Mouse (Mus musculus): ENCODE results near the gene Ldlrad1. TPM values are rescaled to one million over a fixed set of nuclear protein-coding genes. Genes with fewer than 3 reads are reported as not detected.

The Ldlrad1 gene
- polyA plus RNA-seq, 1 experiment from 2014 or later, result not detected

DNA sequence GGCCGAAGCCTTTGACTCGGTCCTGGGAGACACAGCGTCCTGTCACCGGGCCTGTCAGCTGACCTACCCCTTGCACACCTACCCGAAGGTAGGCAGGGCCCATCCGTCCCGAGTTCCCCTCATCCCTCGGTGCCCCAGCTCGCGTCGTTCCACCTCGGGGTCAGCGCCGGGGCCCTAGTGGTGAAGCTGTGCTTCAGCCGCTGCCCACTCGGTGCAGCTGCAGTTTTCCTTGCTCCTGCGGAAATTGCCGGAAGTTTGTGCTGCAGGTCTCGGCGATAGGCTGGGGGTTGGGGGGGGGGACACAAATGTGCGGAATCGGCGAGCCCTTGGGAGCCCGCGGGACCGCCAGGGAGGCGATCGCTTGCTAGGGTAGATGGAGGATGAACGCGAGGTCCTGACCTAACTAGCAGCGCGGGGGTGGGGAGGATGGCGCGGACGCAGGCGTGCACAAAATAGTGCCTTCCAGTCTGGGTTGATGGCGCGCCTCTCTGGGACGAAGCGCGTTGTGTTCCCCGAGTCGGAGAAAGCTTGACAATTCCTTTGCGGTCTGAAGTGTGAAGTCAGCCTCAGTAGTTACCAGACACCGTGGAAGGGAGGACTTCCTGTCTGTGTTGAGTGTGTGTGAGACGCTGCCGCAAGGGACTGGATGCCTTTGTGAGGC lies 30.0 kb upstream of the Ldlrad1 start, which contains the start of gene Tceanc2:
Gene Tceanc2 (minus strand): TSS at position 287 of the 661 bp plus-strand sequence.
- Histone ChIP-seq H3K4me3 (ENCODE audit: low read depth, low read length) (peak within 1 kb of the TSS; percentile 94), H3K27me3 (ENCODE audit: control insufficient read depth, insufficient read depth, low read length) (no peaks in the 10 kb centered on the region; the same call in 1 of the 2 replicates), H3K9me3 (ENCODE audit: control insufficient read depth, low read length) (no peaks in the 10 kb centered on the region), H3K9ac (replicated peaks; ENCODE audit: low read depth, low read length) (peak within 1 kb of the TSS; percentile 91), H3K4me1 (ENCODE audit: control insufficient read depth, insufficient read depth, low read length) (peaks cover 37% of the 10 kb centered on the region), H3K4me2 (ENCODE audit: low read depth, low read length) (peak within 1 kb of the TSS; percentile 82), H3K36me3 (ENCODE audit: control insufficient read depth, insufficient read depth, low read length) (0 out of 2 replicates have a peak, but pooled peaks cover 5% of the 10 kb centered on the region), H3K27ac (ENCODE audit: low read depth, low read length) (peak within 1 kb of the TSS; percentile 97)
- whole genome bisulfite sequencing, result under 1% methylated on average over 47 of the region's 47 CpGs
- peak; percentile 74 for ATAC-seq (ENCODE audit: low read depth)

DNA sequence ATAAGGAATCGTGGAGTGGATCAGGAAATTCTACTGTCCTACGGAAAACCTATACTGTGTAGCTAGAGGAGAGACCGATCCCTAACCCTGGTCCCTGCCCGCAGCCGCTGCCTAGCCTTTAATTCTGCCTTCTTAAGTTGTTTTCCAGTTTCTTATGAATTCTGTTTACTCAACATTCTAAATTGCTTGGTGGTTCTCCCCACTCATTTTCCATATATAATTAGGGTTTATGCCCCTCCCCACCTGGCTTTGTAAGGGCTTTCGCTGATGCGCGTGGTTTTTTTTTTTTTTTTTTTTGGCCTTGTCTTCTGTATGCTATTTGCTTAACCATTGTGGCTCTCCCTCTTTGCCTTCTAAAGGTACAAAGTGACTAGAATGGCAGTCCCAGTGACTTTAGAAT lies 29.4 kb upstream of the Ldlrad1 start:
- 5% methylated on average over 8 of the region's 8 CpGs for WGBS

DNA sequence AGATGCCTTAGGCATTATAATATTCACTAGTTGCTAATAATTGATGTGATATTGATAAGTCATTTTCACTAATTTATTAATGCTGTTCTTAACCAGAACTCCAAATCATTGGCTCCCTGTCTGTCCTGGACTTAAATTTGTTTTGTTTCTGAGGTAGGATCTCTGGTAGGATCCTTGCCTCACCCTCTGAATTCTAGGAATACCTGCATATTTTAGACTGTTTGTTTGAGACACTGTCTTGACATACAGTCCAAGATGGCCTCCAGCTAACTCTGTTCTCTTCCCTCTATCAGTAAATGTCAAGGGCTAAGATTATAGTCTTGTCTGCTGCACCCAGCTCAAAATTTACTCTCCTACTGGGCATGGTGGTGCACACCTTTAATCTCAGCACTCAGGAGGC lies 28.2 kb upstream of the Ldlrad1 start:
- Histone ChIP-seq H3K9me3 (ENCODE audit: control insufficient read depth, low read length) (no peaks in the 10 kb centered on the region), H3K9ac (replicated peaks; ENCODE audit: low read depth, low read length) (no peak overlapping the region), H3K27me3 (ENCODE audit: control insufficient read depth, insufficient read depth, low read length) (no peaks in the 10 kb centered on the region; the same call in 1 of the 2 replicates), H3K36me3 (ENCODE audit: control insufficient read depth, insufficient read depth, low read length) (no peaks in the 10 kb centered on the region), H3K27ac (ENCODE audit: low read depth, low read length) (no peak overlapping the region), H3K4me3 (ENCODE audit: low read depth, low read length) (no peak overlapping the region), H3K4me1 (ENCODE audit: control insufficient read depth, insufficient read depth, low read length) (peaks cover 37% of the 10 kb centered on the region), H3K4me2 (ENCODE audit: low read depth, low read length) (peak overlapping the region; percentile 60; the same call in 1 of the 2 replicates)
- ATAC-seq (ENCODE audit: low read depth), result no peak

More for the DNA sequence above, 29.4 kb upstream of the Ldlrad1 start:
- peak overlapping the region; percentile 91 for H3K9ac ChIP-seq (replicated peaks; ENCODE audit: low read depth, low read length)
- no peaks in the 10 kb centered on the region; the same call in 1 of the 2 replicates for H3K27me3 ChIP-seq (ENCODE audit: control insufficient read depth, insufficient read depth, low read length)
- H3K9me3 ChIP-seq (ENCODE audit: control insufficient read depth, low read length), result no peaks in the 10 kb centered on the region
- peak overlapping the region; percentile 60 for H3K4me2 ChIP-seq (ENCODE audit: low read depth, low read length)
- no peak for ATAC-seq (ENCODE audit: low read depth)
- H3K27ac ChIP-seq (ENCODE audit: low read depth, low read length), result peak overlapping the region; percentile 97
- peak overlapping the region; percentile 94 for H3K4me3 ChIP-seq (ENCODE audit: low read depth, low read length)
- peaks cover 37% of the 10 kb centered on the region for H3K4me1 ChIP-seq (ENCODE audit: control insufficient read depth, insufficient read depth, low read length)
- H3K36me3 ChIP-seq (ENCODE audit: control insufficient read depth, insufficient read depth, low read length), result 0 out of 2 replicates have a peak, but pooled peaks cover 5% of the 10 kb centered on the region

DNA sequence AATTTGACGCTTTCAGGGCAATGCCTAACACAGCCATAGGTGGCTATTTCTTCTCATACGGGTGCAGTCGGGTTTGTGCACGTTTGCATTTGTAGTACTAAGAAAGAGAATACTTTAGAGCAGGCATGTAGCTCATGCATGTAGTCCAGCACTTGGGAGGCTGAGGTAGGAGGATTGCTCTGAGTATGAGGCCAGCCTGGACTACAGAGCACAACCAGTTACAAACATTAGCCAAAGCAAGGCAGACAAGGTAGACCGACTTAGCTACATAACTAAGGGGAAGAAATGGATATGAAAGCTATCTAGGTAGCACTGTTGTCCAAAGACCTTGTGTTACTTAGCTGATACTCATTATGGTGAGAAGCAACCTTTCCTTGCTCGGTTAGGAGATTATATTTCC lies 27.1 kb upstream of the Ldlrad1 start:
- H3K27ac ChIP-seq (ENCODE audit: low read depth, low read length), result no peak overlapping the region
- no peak overlapping the region for H3K4me2 ChIP-seq (ENCODE audit: low read depth, low read length)
- no peak overlapping the region for H3K9ac ChIP-seq (replicated peaks; ENCODE audit: low read depth, low read length)
- ATAC-seq (ENCODE audit: low read depth), result no peak
- 89% methylated on average over 6 of the region's 6 CpGs for WGBS
- peaks cover 2% of the 10 kb centered on the region; the same call in 1 of the 2 replicates for H3K36me3 ChIP-seq (ENCODE audit: control insufficient read depth, insufficient read depth, low read length)
- no peaks in the 10 kb centered on the region; the same call in 1 of the 2 replicates for H3K27me3 ChIP-seq (ENCODE audit: control insufficient read depth, insufficient read depth, low read length)
- no peak overlapping the region for H3K4me3 ChIP-seq (ENCODE audit: low read depth, low read length)
- no peaks in the 10 kb centered on the region for H3K9me3 ChIP-seq (ENCODE audit: control insufficient read depth, low read length)
- peaks cover 35% of the 10 kb centered on the region for H3K4me1 ChIP-seq (ENCODE audit: control insufficient read depth, insufficient read depth, low read length)

GRCm38 (mm10) chr4:107182796-107183195 lies 26.2 kb upstream of the Ldlrad1 start:
- Histone ChIP-seq H3K9me3 (ENCODE audit: control insufficient read depth, low read length) (no peaks in the 10 kb centered on the region), H3K9ac (replicated peaks; ENCODE audit: low read depth, low read length) (no peak overlapping the region), H3K27ac (ENCODE audit: low read depth, low read length) (no peak overlapping the region), H3K4me3 (ENCODE audit: low read depth, low read length) (no peak overlapping the region), H3K4me1 (ENCODE audit: control insufficient read depth, insufficient read depth, low read length) (peaks cover 26% of the 10 kb centered on the region), H3K36me3 (ENCODE audit: control insufficient read depth, insufficient read depth, low read length) (peaks cover 11% of the 10 kb centered on the region), H3K4me2 (ENCODE audit: low read depth, low read length) (no peak overlapping the region), H3K27me3 (ENCODE audit: control insufficient read depth, insufficient read depth, low read length) (no peaks in the 10 kb centered on the region; the same call in 1 of the 2 replicates)
- no peak for ATAC-seq (ENCODE audit: low read depth)
- WGBS, result 75% methylated on average over 2 of the region's 2 CpGs

DNA sequence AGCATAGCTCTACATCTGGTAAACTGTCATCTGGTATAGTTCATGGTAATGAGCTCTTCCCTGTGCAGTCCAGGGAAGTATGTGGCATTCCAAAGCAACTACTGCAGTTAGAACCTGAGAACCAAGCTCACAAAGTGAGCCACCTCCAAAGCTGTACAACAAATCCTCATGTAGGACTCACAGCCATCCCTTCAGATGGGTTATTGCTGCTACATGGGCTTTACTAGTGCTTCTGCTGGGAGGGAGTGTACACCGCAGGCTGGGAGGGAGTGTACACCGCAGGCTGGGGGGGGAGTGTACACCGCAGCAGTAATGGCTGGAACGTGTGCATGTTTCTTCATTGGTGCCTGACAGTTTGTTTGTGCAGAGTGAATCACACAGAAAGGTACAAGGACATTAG lies 25.8 kb upstream of the Ldlrad1 start:
- Histone ChIP-seq H3K36me3 (ENCODE audit: control insufficient read depth, insufficient read depth, low read length) (peaks cover 15% of the 10 kb centered on the region), H3K27ac (ENCODE audit: low read depth, low read length) (no peak overlapping the region), H3K9me3 (ENCODE audit: control insufficient read depth, low read length) (no peaks in the 10 kb centered on the region), H3K9ac (replicated peaks; ENCODE audit: low read depth, low read length) (no peak overlapping the region), H3K4me1 (ENCODE audit: control insufficient read depth, insufficient read depth, low read length) (peaks cover 25% of the 10 kb centered on the region), H3K4me2 (ENCODE audit: low read depth, low read length) (no peak overlapping the region), H3K4me3 (ENCODE audit: low read depth, low read length) (no peak overlapping the region), H3K27me3 (ENCODE audit: control insufficient read depth, insufficient read depth, low read length) (no peaks in the 10 kb centered on the region; the same call in 1 of the 2 replicates)
- WGBS, result 89% methylated on average over 4 of the region's 4 CpGs
- no peak for ATAC-seq (ENCODE audit: low read depth)

GRCm38 (mm10) chr4:107185703-107186102 lies 23.3 kb upstream of the Ldlrad1 start:
- H3K9me3 ChIP-seq (ENCODE audit: control insufficient read depth, low read length), result no peaks in the 10 kb centered on the region
- H3K4me2 ChIP-seq (ENCODE audit: low read depth, low read length), result no peak overlapping the region
- H3K36me3 ChIP-seq (ENCODE audit: control insufficient read depth, insufficient read depth, low read length), result peaks cover 37% of the 10 kb centered on the region
- 72% methylated on average over 3 of the region's 3 CpGs for WGBS
- no peak for ATAC-seq (ENCODE audit: low read depth)
- H3K4me3 ChIP-seq (ENCODE audit: low read depth, low read length), result no peak overlapping the region
- H3K27me3 ChIP-seq (ENCODE audit: control insufficient read depth, insufficient read depth, low read length), result no peaks in the 10 kb centered on the region
- H3K9ac ChIP-seq (replicated peaks; ENCODE audit: low read depth, low read length), result no peak overlapping the region
- peaks cover 16% of the 10 kb centered on the region; the same call in 1 of the 2 replicates for H3K4me1 ChIP-seq (ENCODE audit: control insufficient read depth, insufficient read depth, low read length)
- H3K27ac ChIP-seq (ENCODE audit: low read depth, low read length), result no peak overlapping the region

DNA sequence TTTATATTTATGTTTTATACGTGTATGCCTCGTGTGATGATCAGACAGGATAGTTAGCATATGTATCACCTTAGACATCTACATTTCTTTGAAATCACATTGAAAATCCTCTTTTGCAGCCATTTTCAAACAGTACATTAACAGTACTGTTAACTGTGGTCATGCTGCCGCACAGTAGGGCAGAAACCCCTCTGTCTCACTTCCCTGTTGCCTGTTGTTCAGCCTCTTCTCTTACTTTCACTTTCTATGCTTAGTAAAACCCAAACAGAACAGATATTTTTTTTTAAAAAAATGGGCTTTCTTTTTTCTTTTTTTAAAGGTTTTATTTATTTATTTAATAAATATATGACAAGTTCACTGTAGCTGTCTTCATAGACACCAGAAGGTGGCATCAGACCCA lies 15.1 kb upstream of the Ldlrad1 start:
- Histone ChIP-seq H3K36me3 (ENCODE audit: control insufficient read depth, insufficient read depth, low read length) (peaks cover 57% of the 10 kb centered on the region), H3K27me3 (ENCODE audit: control insufficient read depth, insufficient read depth, low read length) (no peaks in the 10 kb centered on the region), H3K4me3 (ENCODE audit: low read depth, low read length) (no peak overlapping the region), H3K9me3 (ENCODE audit: control insufficient read depth, low read length) (no peaks in the 10 kb centered on the region), H3K27ac (ENCODE audit: low read depth, low read length) (no peak overlapping the region), H3K4me2 (ENCODE audit: low read depth, low read length) (no peak overlapping the region), H3K4me1 (ENCODE audit: control insufficient read depth, insufficient read depth, low read length) (no peaks in the 10 kb centered on the region), H3K9ac (replicated peaks; ENCODE audit: low read depth, low read length) (no peak overlapping the region)
- 96% methylated on average over 3 of the region's 3 CpGs for WGBS
- no peak for ATAC-seq (ENCODE audit: low read depth)

DNA sequence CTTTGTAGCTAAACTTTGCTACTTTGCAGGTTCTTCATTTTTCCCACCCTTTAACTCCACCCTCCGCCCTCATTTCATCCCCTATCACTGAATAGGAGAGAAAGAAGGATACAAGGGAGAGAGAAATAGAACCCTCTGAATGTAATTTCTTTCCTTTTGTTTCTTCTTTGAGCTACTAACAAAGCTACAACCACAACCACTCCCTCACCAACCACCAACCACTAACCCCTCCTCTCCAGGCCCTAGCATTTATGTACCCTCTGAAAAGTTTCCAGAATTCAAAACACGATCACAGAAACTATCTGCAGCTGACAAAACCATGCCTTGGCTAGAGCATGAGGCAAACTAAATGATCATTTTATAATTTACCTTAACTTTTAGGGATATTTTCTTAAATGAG lies 12.5 kb upstream of the Ldlrad1 start:
- H3K4me3 ChIP-seq (ENCODE audit: low read depth, low read length), result no peak overlapping the region
- no peak overlapping the region for H3K27ac ChIP-seq (ENCODE audit: low read depth, low read length)
- WGBS, result 96% methylated on average over 2 of the region's 2 CpGs
- ATAC-seq (ENCODE audit: low read depth), result no peak
- no peaks in the 10 kb centered on the region for H3K4me1 ChIP-seq (ENCODE audit: control insufficient read depth, insufficient read depth, low read length)
- H3K9ac ChIP-seq (replicated peaks; ENCODE audit: low read depth, low read length), result no peak overlapping the region
- H3K4me2 ChIP-seq (ENCODE audit: low read depth, low read length), result no peak overlapping the region
- H3K27me3 ChIP-seq (ENCODE audit: control insufficient read depth, insufficient read depth, low read length), result no peaks in the 10 kb centered on the region
- no peaks in the 10 kb centered on the region for H3K9me3 ChIP-seq (ENCODE audit: control insufficient read depth, low read length)
- H3K36me3 ChIP-seq (ENCODE audit: control insufficient read depth, insufficient read depth, low read length), result peaks cover 58% of the 10 kb centered on the region

All from neural tube, embryonic 14.5 days (tissue).